Mouse (Mus musculus) layer of hippocampus, adult 2 months (tissue): ENCODE data around the gene Paxip1. TPM values are rescaled to one million over a fixed set of nuclear protein-coding genes. Genes with fewer than 3 reads are reported as not detected.

Source experiments
- DNase-seq, 2 experiments: peaks; one replicate each; pipeline ENCODE4 v3.0.0; 2022; ENCODE audit warnings: low spot score in 2 of 2
- H3K27ac ChIP-seq: fragments of 200-600 bp; 2 replicates; pipeline ENCODE4 v1.8.1; 2022
- H3K4me3 ChIP-seq: fragments of 200-600 bp; 2 replicates; pipeline ENCODE4 v1.8.1; 2022; ENCODE audit warnings: mild to moderate bottlenecking
- CTCF ChIP-seq: fragments of 200-600 bp; conservative IDR thresholded peaks from 2 replicates; pipeline ENCODE4 v1.8.1; 2022; ENCODE audit warnings: antibody characterized with exemption, mild to moderate bottlenecking, moderate library complexity
- total RNA-seq, 2 experiments: library from RNA; stranded (reverse); gene quantifications; 2 replicates each; pipeline ENCODE4 v1.2.3; 2021

Gene Paxip1
- total RNA-seq, 2 experiments from 2014 or later, result 50.9 to 57.3 TPM

GRCm38 (mm10) chr5:27789586-27789985, 1.9 kb downstream of the Paxip1 start:
- DNase-seq, result no peak
- peak overlapping the region; percentile 58 for H3K4me3 ChIP-seq
- no peak for TF ChIP-seq CTCF
- H3K27ac ChIP-seq, result peak overlapping the region; percentile 100; the same call in 1 of the 2 replicates

GRCm38 (mm10) chr5:27783381-27783780, 8.1 kb downstream of the Paxip1 start:
- no peak for TF ChIP-seq CTCF
- DNase-seq, result no peak

GRCm38 (mm10) chr5:27767948-27768347, 23.5 kb downstream of the Paxip1 start:
- no peak for TF ChIP-seq CTCF
- Histone ChIP-seq H3K27ac (no peak overlapping the region), H3K4me3 (no peak overlapping the region)
- no peak for DNase-seq

More at GRCm38 (mm10) chr5:27783381-27783780, 8.1 kb downstream of the Paxip1 start:
- Histone ChIP-seq H3K27ac (no peak overlapping the region), H3K4me3 (no peak overlapping the region)

GRCm38 (mm10) chr5:27765780-27766179, 25.7 kb downstream of the Paxip1 start:
- no peak for TF ChIP-seq CTCF
- no peak for DNase-seq
- 0 out of 2 replicates have a peak overlapping the region, but pooled peaks have one; percentile 18 for H3K27ac ChIP-seq
- H3K4me3 ChIP-seq, result no peak overlapping the region

- TF ChIP-seq CTCF, result no peak
- Histone ChIP-seq H3K27ac (no peak overlapping the region), H3K4me3 (no peak overlapping the region)
- DNase-seq, result no peak
Observed at GRCm38 (mm10) chr5:27744944-27745343, 46.5 kb downstream of the Paxip1 start.

- Histone ChIP-seq H3K27ac (no peak overlapping the region), H3K4me3 (no peak overlapping the region)
- TF ChIP-seq CTCF, result no peak
- DNase-seq, result no peak
Observed at GRCm38 (mm10) chr5:27739216-27739615, 52.3 kb downstream of the Paxip1 start.

GRCm38 (mm10) chr5:27737168-27737567, 54.3 kb downstream of the Paxip1 start:
- DNase-seq, result no peak
- H3K4me3 ChIP-seq, result no peak overlapping the region
- no peak overlapping the region for H3K27ac ChIP-seq
- TF ChIP-seq CTCF, result peak; percentile 67

- H3K27ac ChIP-seq, result peak overlapping the region; percentile 73
- TF ChIP-seq CTCF, result no peak
- no peak overlapping the region for H3K4me3 ChIP-seq
- DNase-seq, result no peak
Observed at GRCm38 (mm10) chr5:27732288-27732868, 59.1 kb downstream of the Paxip1 start.

- Histone ChIP-seq H3K27ac (peak overlapping the region; percentile 73), H3K4me3 (no peak overlapping the region)
- TF ChIP-seq CTCF, result no peak
- no peak for DNase-seq
Observed at GRCm38 (mm10) chr5:27731392-27731791, 60.1 kb downstream of the Paxip1 start.

GRCm38 (mm10) chr5:27730666-27731065, 60.8 kb downstream of the Paxip1 start:
- no peak for TF ChIP-seq CTCF
- Histone ChIP-seq H3K4me3 (no peak overlapping the region), H3K27ac (no peak overlapping the region)
- no peak for DNase-seq

- peak; percentile 74 for TF ChIP-seq CTCF
- DNase-seq, result no peak
- Histone ChIP-seq H3K4me3 (no peak overlapping the region), H3K27ac (no peak overlapping the region)
Observed at GRCm38 (mm10) chr5:27724460-27724859, 67.0 kb downstream of the Paxip1 start.

- DNase-seq, result no peak
- Histone ChIP-seq H3K4me3 (no peak overlapping the region), H3K27ac (no peak overlapping the region)
- TF ChIP-seq CTCF, result no peak
Observed at GRCm38 (mm10) chr5:27719311-27719710, 72.2 kb downstream of the Paxip1 start.

- no peak overlapping the region for H3K4me3 ChIP-seq
- H3K27ac ChIP-seq, result peak overlapping the region; percentile 64
- DNase-seq, result peak; percentile 67 to 68
- TF ChIP-seq CTCF, result no peak
Observed at GRCm38 (mm10) chr5:27717301-27717700, 74.2 kb downstream of the Paxip1 start.

- no peak overlapping the region for H3K4me3 ChIP-seq
- no peak for TF ChIP-seq CTCF
- H3K27ac ChIP-seq, result peak overlapping the region; percentile 62
- DNase-seq, result no peak
Observed at GRCm38 (mm10) chr5:27716026-27716425, 75.5 kb downstream of the Paxip1 start.
